Mouse (Mus musculus) embryonic facial prominence, embryonic 15.5 days (tissue): Measurements from ENCODE around the gene Gm20662. TPM values are rescaled to one million over a fixed set of nuclear protein-coding genes. Genes with fewer than 3 reads are reported as not detected.
A peak's percentile ranks its signal among the peaks of the same experiment; 100 is the strongest.
"Not testable (repeated sequence)": the region's sequence is repeated elsewhere in the genome, so short reads cannot be mapped to it uniquely, and the experiment has no call there.

Experiments used
- ATAC-seq: fragments of 200-750 bp; cut with Nextera tagmentation; 2 replicates; pipeline ENCODE4 v1.8.0; 2017; ENCODE audit warnings: low read depth, moderate TSS enrichment; ENCODE audit not compliant: insufficient number of reproducible peaks, low FRiP score, low TSS enrichment
- H3K27ac ChIP-seq: fragments of 300-500 bp; sonication (generic); replicated peaks from 2 replicates; pipeline ENCODE4 v1.5.1; 2015; ENCODE audit warnings: mild to moderate bottlenecking, inconsistent platforms
- H3K27me3 ChIP-seq: fragments of 300-500 bp; sonication (generic); 2 replicates; pipeline ENCODE4 v1.6.1; 2015; ENCODE audit warnings: inconsistent platforms
- H3K36me3 ChIP-seq: fragments of 300-500 bp; sonication (generic); 2 replicates; pipeline ENCODE4 v1.6.1; 2015; ENCODE audit warnings: mild to moderate bottlenecking, inconsistent platforms
- H3K4me1 ChIP-seq: fragments of 300-500 bp; sonication (generic); 2 replicates; pipeline ENCODE4 v1.6.1; 2015; ENCODE audit warnings: inconsistent platforms
- H3K4me2 ChIP-seq: fragments of 300-500 bp; sonication (generic); replicated peaks from 2 replicates; pipeline ENCODE4 v1.6.1; 2015; ENCODE audit warnings: mild to moderate bottlenecking, inconsistent platforms
- H3K4me3 ChIP-seq: fragments of 300-500 bp; sonication (generic); replicated peaks from 2 replicates; pipeline ENCODE4 v1.5.1; 2015; ENCODE audit warnings: mild to moderate bottlenecking, inconsistent platforms
- H3K9ac ChIP-seq: fragments of 300-500 bp; sonication (generic); 2 replicates; pipeline ENCODE4 v1.6.1; 2015; ENCODE audit warnings: inconsistent platforms
- H3K9me3 ChIP-seq: fragments of 300-500 bp; sonication (generic); replicated peaks from 2 replicates; pipeline ENCODE4 v1.6.1; 2016; ENCODE audit warnings: inconsistent platforms
- WGBS: fragments of 180-500 bp; shearing (Covaris S2); methylation state at CpG from one replicate; pipeline ENCODE4 v1.1.7; 2015; 5-methylcytosine and 5-hydroxymethylcytosine counted together
- polyA plus RNA-seq: library from polyadenylated mRNA; unstranded; fragments of >200 nt; fragmentation: Nextera tagmentation; extraction: Ambion mirVana; gene quantifications from 2 replicates; pipeline ENCODE4 v1.2.1, GENCODE M21; 2015

Gene Gm20662
- polyA plus RNA-seq, 1 experiment from 2014 or later: 0.52 TPM

DNA sequence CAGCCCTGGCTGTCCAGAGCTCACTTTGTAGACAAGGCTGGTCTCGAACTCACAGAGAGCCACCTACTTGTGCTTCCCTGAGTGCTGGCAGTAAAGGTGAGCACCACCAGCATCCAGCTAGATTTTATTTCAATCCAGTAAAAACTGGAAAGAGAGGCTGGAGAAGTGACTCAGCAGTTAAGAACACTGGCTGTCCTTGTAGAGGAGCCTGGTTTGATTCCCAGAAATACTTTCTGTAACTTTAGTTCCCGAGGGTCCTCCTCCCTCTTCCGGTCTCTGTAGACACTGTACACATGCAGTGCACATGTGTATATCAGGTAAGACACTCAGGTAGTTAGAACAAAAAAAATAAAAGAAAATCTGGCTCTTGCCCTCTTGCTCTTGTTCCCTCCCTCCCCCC lies 8.2 kb upstream of the Gm20662 start:
- Histone ChIP-seq H3K27me3 (no peaks in the 10 kb centered on the region), H3K4me1 (peaks cover 31% of the 10 kb centered on the region), H3K9me3 (no peaks in the 10 kb centered on the region), H3K4me3 (no peak overlapping the region), H3K4me2 (no peak overlapping the region), H3K27ac (no peak overlapping the region), H3K36me3 (no peaks in the 10 kb centered on the region), H3K9ac (no peak overlapping the region)
- no peak for ATAC-seq
- 46% methylated on average over 3 of the region's 3 CpGs for WGBS

DNA sequence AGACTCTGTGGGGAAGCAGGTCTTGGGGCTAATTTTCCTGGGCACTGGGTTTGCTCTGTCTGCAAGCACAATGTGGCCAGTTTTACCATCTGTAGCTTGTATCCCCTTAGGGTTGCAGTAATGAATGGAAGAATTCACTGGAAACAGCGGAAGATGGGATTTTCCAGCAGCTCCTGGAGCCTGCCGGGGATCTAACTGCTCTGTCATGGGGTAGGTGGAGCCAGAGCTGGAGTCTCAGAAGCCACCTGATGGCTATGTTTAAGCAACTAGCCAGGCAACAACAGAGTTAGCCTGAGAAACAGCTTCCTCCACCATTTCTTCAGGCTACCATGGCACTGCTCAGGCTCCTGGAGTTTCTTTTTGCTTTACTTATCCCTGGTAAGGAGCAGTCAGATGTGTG lies 4.0 kb upstream of the Gm20662 start, which contains the start of gene Cdhr4:
Gene Cdhr4 (plus strand): TSS at position 301 of the 400 bp plus-strand sequence.
- no peak for ATAC-seq
- H3K36me3 ChIP-seq: no peaks in the 10 kb centered on the region
- H3K4me1 ChIP-seq: 0 out of 2 replicates have a peak, but pooled peaks cover 4% of the 10 kb centered on the region
- no peak within 1 kb of the TSS for H3K27ac ChIP-seq
- H3K4me3 ChIP-seq: no peak within 1 kb of the TSS
- 17% methylated on average over 2 of the region's 2 CpGs for WGBS
- no peak within 1 kb of the TSS for H3K9ac ChIP-seq
- no peaks in the 10 kb centered on the region for H3K9me3 ChIP-seq
- no peak within 1 kb of the TSS for H3K4me2 ChIP-seq
- H3K27me3 ChIP-seq: no peaks in the 10 kb centered on the region

DNA sequence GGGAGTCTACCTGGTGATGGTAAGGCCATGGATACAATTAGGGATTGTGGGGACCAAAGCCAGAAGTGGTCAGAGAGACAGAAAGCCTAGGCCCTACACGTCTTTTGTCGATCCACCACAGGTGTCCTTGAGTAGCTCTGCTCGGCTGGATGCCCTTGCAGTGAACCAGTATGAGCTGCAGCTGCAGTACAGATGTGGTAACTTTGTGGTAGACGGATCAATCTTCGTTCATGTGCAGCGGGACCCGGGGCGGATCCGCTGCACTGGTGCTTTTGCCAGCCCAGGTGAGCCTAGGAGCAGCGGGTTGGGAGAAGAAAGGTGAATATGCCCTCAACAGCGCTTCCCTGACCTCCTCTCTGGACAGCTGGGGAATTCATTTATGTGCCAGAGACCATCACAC lies 3.1 kb upstream of the Gm20662 start:
- ATAC-seq: no peak
- H3K4me3 ChIP-seq: no peak overlapping the region
- H3K27ac ChIP-seq: no peak overlapping the region
- H3K36me3 ChIP-seq: no peaks in the 10 kb centered on the region
- no peaks in the 10 kb centered on the region for H3K27me3 ChIP-seq
- WGBS: 73% methylated on average over 11 of the region's 11 CpGs
- H3K9ac ChIP-seq: no peak overlapping the region
- H3K9me3 ChIP-seq: no peaks in the 10 kb centered on the region
- no peak overlapping the region for H3K4me2 ChIP-seq
- 0 out of 2 replicates have a peak, but pooled peaks cover 1% of the 10 kb centered on the region for H3K4me1 ChIP-seq

DNA sequence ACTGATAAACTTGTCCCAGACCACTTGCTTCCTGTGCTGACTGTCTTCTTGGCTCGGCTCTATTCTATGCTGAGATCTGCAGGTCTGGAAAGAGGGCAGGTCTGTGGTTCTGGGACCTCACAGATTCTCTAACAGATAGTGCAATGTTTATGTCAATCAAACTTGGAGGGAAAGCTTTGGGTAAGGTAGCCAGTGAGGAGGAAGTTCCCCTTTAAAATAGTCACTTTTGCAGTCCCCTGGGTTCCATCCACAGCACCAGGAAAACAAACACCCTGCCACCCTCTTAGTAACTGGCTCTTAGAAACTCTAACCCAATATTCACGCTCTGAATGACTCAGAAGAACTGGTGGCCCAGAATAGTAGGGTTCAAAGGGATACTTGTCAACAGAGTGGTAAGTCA lies 1.7 kb upstream of the Gm20662 start:
- Histone ChIP-seq H3K36me3 (no peaks in the 10 kb centered on the region), H3K27me3 (no peaks in the 10 kb centered on the region), H3K4me2 (no peak overlapping the region), H3K9ac (no peak overlapping the region), H3K9me3 (no peaks in the 10 kb centered on the region), H3K4me1 (no peaks in the 10 kb centered on the region), H3K27ac (no peak overlapping the region), H3K4me3 (no peak overlapping the region)
- WGBS: 51% methylated on average over 2 of the region's 2 CpGs
- no peak for ATAC-seq

DNA sequence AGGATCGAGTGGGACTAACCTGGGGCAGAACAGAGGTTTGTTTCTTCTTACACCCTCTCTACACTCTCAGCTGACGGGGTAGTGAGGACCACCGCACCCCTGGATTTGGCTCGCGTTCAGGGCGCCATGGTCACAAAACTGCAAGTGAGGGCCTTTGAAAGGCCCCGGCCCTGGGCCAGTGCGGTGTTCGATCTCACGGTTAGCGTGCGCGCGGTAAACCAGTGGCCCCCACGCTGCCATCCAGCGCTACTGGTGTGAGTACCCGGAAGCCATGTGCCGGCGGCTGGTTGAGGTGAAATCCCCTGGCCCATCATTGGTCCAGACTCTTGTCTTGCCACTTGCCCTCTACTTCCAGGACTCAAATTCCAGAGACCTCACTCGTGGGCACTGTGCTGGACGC lies 636 bp upstream of the Gm20662 start:
- 91% methylated on average over 21 of the region's 21 CpGs for WGBS
- ATAC-seq: no peak
- H3K36me3 ChIP-seq: no peaks in the 10 kb centered on the region
- no peaks in the 10 kb centered on the region for H3K27me3 ChIP-seq
- no peaks in the 10 kb centered on the region for H3K4me1 ChIP-seq
- H3K4me3 ChIP-seq: no peak overlapping the region
- H3K9me3 ChIP-seq: no peaks in the 10 kb centered on the region
- no peak overlapping the region for H3K27ac ChIP-seq
- no peak overlapping the region for H3K9ac ChIP-seq
- no peak overlapping the region for H3K4me2 ChIP-seq

DNA sequence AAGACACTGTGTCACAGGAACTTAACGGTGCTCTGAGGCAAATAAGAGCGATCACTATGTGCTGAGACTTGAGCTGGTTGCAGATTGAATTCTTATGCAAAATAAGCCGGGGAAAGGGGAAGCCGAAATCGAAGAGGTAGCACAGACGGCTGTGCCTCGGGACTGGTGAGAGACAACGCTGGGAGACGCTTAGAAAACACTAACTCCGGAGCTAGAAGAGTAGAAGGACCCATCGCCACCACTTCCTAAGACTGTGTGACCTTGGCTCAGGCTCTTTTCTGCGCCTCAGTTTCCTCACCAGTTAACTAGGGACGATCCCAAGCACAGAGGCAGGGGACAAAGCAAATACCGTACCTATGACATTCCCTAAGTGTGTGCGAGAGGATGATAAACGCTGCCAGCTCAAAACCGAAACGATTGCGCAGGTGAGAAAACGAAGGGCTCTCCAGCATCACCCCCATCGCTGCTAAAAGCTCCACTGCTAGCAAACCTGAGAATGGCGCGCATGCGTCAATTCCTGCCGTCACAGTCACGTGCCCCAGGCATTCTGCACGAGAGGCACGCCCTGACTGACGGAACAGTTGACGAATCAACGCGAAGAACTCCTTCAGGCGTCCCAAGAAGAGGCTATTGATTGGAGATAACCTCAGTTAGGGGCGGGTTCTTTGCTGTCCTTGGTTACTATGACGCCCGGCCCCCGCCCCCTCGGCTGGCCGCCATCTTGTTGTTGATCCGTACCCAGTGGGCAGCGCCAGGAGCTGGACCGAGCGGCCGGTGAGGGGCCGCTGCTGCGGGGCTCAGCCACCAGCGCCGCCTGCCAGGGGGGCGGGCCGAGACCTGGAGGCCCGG lies 6.0 kb downstream of the Gm20662 start, which contains the start of gene Ip6k1:
Gene Ip6k1 (plus strand): TSS at position 580 of the 849 bp plus-strand sequence.
- H3K36me3 ChIP-seq: no peaks in the 10 kb centered on the region
- peak within 1 kb of the TSS; percentile 99 for H3K9ac ChIP-seq
- H3K27ac ChIP-seq: peak within 1 kb of the TSS; percentile 96
- under 1% methylated on average over 51 of the region's 51 CpGs for WGBS
- H3K27me3 ChIP-seq: no peaks in the 10 kb centered on the region
- peak within 1 kb of the TSS; percentile 80 for H3K4me2 ChIP-seq
- H3K9me3 ChIP-seq: no peaks in the 10 kb centered on the region
- peak within 1 kb of the TSS; percentile 100 for H3K4me3 ChIP-seq
- H3K4me1 ChIP-seq: peaks cover 26% of the 10 kb centered on the region
- ATAC-seq: peak; percentile 100

DNA sequence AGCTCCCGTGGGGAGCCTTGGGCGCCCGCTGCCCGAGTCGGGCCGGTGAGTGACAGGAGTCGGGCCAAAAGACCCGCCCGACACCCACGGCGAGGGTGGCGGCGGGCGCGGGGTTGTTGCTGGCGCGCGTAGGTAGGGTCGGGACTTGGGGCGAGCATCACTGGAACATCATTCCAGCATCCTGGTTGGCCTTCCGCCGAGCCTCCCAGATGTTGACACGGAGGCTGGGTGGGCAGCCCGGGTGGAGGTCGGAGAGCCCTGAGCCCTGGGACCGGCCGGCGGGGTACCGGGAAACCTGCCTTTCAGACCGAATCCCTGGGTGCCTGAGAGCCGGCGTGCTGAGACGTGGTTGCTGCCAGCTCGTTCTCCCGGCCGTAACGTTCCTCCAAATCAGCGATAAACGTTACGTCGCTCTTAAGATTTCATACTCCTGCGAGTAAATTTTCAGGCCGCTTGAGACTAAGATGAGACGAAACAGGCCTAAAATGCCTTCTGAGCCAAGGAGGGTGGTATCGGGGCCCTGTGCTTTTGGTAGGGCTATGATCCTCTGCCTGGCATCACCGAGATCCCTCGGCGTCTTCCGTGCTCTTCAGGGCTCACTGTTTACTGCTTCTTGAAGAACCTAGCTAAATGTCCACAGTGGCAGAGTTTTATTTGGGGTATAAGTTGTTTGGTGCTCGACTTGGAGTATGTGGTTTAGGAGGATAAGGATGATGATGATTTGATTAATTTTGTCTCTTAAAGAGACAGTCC lies 6.8 kb downstream of the Gm20662 start:
- Histone ChIP-seq H3K4me2 (peak overlapping the region; percentile 63), H3K27ac (peak overlapping the region; percentile 96)
- under 1% methylated on average over 50 of the region's 50 CpGs for WGBS

DNA sequence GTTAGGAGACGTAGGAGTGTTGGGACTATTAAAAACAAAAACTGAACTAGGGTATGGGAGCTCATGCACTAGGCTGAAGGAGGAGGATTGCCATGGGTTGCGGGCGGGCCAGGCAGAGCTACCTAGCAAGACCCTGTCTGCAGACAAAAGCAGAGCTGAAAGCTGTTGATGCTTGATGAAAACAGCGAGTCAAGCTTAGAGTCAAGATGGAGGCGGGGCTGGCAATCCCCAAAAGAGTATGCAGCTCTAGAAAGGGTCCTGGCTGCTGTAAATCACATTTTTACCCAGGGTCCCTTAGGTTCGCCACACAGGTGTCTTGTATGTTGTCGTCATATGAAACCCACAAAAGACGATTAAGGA lies 7.4 kb downstream of the Gm20662 start:
- Histone ChIP-seq H3K9ac (peak overlapping the region; percentile 99), H3K4me3 (peak overlapping the region; percentile 100), H3K4me2 (peak overlapping the region; percentile 63), H3K9me3 (no peaks in the 10 kb centered on the region), H3K4me1 (peaks cover 26% of the 10 kb centered on the region), H3K27ac (peak overlapping the region; percentile 96), H3K27me3 (no peaks in the 10 kb centered on the region), H3K36me3 (no peaks in the 10 kb centered on the region)
- no peak for ATAC-seq
- WGBS: 9% methylated on average over 8 of the region's 8 CpGs

More for the DNA sequence above, 6.8 kb downstream of the Gm20662 start:
- no peaks in the 10 kb centered on the region for H3K9me3 ChIP-seq
- peak overlapping the region; percentile 99 for H3K9ac ChIP-seq
- no peaks in the 10 kb centered on the region for H3K27me3 ChIP-seq
- H3K4me3 ChIP-seq: peak overlapping the region; percentile 100
- H3K36me3 ChIP-seq: no peaks in the 10 kb centered on the region
- H3K4me1 ChIP-seq: peaks cover 26% of the 10 kb centered on the region
- peak; percentile 25 for ATAC-seq

DNA sequence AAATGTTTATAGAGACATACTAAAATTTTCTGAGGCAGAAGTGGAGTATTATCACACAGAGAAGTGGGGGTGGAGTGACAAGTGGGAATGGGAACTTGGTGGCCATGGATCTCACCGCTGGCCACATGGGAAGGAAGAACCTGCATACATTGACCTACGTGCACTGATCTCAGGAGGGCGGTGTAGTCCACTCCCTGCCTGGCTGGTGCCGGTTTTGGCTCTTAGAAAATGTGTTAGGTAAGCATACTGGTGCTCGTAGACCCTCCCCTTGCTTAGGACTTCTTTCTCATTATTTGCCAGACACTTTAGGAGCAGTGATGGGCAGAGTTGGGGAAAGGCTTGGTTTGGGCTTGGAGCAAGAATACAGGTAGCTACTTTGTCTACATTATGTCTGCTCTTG lies 11.9 kb downstream of the Gm20662 start:
- ATAC-seq: no peak
- H3K27me3 ChIP-seq: no peaks in the 10 kb centered on the region
- H3K4me3 ChIP-seq: no peak overlapping the region
- 0 out of 2 replicates have a peak, but pooled peaks cover 5% of the 10 kb centered on the region for H3K36me3 ChIP-seq
- H3K9me3 ChIP-seq: no peaks in the 10 kb centered on the region
- H3K9ac ChIP-seq: no peak overlapping the region
- 85% methylated on average over 5 of the region's 5 CpGs for WGBS
- no peak overlapping the region for H3K4me2 ChIP-seq
- H3K4me1 ChIP-seq: peaks cover 18% of the 10 kb centered on the region
- no peak overlapping the region for H3K27ac ChIP-seq

DNA sequence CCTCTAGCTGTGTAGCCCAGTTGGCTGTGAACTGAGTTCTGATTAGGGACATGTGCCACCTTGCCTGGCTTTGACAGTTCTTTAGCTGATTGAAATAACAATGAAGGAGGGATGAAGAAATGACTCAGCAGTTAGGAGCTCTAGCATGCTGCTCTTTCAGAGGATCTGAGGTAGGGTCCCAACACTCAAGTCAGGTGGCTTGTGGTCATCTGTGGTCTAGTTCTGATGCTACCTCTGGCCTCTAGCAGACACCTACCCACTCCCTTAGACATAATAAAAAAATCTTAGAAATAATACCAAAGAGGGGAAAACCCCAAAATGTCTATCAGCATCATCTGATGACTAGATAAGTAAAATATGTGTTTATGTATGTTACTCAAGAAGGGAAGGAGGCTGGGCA lies 14.2 kb downstream of the Gm20662 start:
- no peaks in the 10 kb centered on the region for H3K9me3 ChIP-seq
- H3K27me3 ChIP-seq: no peaks in the 10 kb centered on the region
- ATAC-seq: no peak
- no peak overlapping the region for H3K4me3 ChIP-seq
- peaks cover 9% of the 10 kb centered on the region; the same call in 1 of the 2 replicates for H3K36me3 ChIP-seq
- H3K9ac ChIP-seq: no peak overlapping the region
- no peaks in the 10 kb centered on the region for H3K4me1 ChIP-seq
- H3K4me2 ChIP-seq: no peak overlapping the region
- H3K27ac ChIP-seq: no peak overlapping the region

DNA sequence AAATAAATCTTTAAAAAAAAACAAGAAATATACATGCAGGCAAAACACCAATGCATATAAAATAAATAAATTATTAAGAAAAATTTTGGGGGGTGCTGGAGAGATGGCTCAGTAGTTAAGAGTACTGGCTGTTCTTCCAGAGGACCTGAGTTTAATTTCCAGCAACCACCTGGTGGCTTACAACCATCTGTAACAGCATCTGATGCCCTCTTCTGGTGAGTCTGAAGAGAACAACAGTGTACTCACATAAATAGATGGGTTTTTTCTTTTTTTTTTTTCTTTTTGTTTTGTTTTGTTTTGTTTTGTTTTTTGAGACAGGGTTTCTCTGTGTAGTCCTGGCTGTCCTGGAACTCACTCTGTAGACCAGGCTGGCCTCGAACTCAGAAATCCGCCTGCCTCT lies 17.4 kb downstream of the Gm20662 start:
- not testable (repeated sequence) for H3K27ac ChIP-seq, ATAC-seq, H3K4me1 ChIP-seq, H3K9me3 ChIP-seq, H3K4me2 ChIP-seq, H3K27me3 ChIP-seq, H3K9ac ChIP-seq, H3K4me3 ChIP-seq
- peaks cover 13% of the 10 kb centered on the region; the same call in 1 of the 2 replicates for H3K36me3 ChIP-seq
- WGBS: 99% methylated on average over 2 of the region's 2 CpGs
